Mouse (Mus musculus) spleen, postnatal 36 days (tissue): ENCODE results near the gene Gm26992.
"Not testable (repeated sequence)": the region's sequence is repeated elsewhere in the genome, so short reads cannot be mapped to it uniquely, and the experiment has no call there.

Experiments
- DNase-seq, 2 experiments: peaks; one replicate each; pipeline ENCODE4 v3.0.0; 2022; ENCODE audit warnings: low spot score in 2 of 2, mixed read lengths in 1 of 2

The Gm26992 gene

DNA sequence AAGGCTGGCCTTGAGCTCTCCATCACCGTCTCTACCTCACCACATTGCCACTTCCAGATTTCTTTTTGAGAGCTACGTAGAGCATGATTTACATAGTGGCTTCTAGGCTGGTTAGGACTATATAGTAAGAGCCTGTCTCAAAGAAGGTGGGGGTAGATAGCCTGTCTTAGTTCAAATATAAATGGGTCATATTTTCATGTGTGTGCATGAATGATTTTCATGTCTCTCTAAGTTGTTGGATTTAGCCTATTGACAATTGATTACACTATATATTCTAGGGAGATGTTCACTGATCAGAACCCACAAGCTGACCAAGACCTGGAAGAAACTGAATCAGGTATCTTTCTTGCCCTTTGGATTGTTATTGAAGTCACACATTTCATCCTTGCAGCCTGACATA is at the start of gene Gm26992:
Gene Gm26992 (plus strand): TSS at position 301 of the 400 bp plus-strand sequence.
- no peak for DNase-seq

DNA sequence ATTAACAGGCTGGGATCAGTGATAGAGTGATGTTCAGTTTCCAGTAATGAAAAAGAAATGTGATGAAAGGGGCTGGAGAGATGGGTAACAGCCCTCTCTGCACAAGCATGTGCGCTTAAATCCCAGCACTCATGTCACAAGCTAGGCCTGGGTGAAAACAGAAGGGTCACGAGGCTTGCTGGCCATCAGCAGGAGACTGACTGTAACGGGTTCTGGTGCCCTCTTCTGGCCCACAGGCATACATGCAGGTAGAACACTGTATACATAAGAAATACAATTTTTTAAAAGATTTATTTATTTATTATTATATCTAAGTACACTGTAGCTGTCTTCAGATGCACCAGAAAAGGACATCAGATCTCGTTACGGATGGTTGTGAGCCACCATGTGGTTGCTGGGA is 47.6 kb upstream of the Gm26992 start:
- no peak for DNase-seq

DNA sequence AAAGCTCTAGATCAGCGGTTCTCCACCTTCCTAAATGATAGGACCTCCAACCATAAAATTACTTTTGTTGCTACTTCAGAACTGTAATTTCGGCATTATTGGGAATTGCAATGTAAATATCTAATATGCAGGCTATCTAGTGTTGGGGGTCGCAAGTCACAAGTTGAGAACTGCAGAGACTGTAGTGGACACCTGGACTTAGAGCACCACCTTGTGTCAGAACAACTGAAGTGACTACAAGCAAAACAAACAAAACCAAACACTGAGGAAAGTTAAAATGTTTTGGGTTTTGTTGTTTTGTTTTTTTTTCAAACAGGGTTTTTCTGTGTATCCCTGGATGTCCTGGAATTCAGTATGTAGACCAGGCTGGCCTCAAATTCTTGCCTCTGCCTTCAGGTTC is 37.3 kb upstream of the Gm26992 start:
- DNase-seq: no peak

DNA sequence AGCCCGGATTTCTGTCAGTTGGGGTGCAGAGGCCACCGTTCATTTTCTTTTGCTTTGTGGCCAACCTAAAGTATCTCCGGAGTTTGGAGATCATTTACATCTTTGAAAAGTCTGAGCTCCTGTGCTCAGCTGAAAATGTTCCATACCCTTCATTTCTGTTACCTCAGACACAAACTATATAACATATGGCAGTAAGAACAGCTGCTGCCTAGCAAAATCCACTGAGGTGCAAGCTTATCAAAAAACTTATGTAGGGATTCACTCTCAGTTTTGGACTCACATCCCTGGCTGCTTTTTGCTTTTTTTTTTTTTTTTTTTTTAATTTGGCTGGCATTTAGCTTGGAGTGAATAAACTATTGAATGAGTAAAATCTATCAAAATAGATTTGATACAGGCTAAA is 33.7 kb upstream of the Gm26992 start:
- no peak for DNase-seq

DNA sequence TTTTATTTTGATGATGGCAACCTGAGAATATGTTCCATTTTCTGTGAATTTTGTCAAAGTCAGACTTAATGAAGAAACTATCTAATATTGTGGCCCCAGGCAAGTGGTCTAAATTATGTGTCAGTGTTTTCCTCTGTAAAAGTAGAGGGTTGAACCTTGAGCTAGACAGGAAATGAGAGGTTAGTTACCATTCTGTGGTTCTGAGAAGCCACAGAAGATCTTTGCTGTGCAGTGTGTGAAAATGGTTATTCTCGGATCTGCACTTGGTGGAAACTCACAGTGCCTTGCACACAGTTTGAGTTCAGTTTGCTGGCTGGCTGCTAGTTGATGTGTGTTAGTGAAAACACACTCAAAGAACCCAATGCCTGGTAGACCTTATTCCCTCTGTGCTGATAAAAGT is 28.0 kb upstream of the Gm26992 start:
- no peak for DNase-seq

DNA sequence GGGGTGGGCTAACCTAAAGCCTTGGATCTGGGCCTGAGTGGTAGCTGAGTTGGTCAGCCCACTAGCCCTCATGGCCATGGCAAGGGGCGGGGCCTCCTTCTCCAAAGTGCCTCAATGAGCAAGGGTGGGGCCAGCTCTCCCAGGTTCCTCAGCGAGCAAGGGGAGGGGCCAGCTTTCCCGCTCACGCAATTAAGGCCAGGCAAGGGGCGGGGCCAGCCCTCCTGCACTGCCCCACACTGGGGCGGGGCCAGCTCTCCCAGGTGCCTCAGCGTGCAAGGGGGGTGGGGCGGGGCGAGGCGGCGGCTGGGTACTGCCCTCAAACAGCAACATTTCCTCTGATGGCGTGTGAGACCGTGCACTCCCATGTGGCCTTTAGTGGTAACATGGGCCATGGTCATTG is 16.8 kb upstream of the Gm26992 start:
- DNase-seq: no peak

DNA sequence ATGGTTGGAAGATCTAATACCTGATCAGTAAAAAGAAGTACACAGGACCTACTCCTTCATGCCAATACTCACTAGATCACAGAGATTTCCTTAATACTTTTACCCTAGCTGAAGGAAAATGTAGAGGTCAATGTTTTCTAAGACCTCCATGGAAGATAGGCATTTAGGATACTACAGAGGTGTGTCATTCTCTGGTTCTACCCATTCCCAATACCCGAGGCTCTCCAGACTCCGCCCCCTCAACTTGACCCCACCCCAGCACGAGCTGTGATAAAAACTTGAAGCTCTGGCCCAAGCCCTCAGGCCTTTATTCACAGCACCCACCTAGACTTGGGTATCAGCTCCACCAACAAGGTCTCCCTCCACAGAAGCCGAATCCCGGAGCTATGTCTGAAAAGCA is 7.6 kb upstream of the Gm26992 start, which contains the start of gene Tsx:
Gene Tsx (plus strand): TSS at position 301 of the 400 bp plus-strand sequence.
- no peak for DNase-seq

DNA sequence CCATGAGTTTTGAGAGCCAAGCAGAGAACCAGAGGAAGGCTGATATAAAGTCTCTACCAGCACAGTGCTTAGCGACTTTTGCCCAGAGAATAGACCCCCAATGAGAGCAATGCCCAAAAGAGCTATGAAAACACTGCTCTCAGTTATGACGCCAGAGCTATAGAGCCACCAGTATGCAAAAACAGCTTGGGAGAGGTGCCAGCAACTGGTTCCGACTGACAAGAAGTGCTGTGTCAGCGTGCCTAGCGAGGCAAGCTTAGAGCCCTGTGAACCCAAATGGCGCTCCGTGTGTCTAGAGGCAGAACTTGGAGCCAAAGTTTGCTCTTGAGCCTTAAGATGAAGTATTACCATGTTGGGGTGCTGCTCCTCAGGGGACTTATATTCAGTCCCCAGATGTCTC is 5.9 kb downstream of the Gm26992 start:
- DNase-seq: no peak

DNA sequence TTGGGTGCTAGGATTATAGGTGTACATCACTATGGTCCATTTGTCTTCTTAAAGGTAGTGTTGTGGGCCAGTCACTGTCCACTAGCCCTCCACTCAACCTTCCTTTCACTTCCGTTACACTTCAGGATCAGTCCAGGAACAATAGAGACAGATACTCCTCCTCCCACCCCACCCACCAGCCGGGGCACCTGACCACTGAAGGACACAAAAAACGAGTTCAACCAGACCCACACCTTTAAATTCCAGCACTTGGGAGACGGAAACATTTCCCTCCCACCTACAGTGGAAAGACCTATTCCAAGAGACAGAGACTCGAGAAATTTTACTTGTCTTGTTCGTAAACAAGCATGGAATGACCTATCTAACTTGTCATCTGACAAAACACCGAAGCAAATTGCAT is 10.5 kb downstream of the Gm26992 start:
- DNase-seq: no peak

DNA sequence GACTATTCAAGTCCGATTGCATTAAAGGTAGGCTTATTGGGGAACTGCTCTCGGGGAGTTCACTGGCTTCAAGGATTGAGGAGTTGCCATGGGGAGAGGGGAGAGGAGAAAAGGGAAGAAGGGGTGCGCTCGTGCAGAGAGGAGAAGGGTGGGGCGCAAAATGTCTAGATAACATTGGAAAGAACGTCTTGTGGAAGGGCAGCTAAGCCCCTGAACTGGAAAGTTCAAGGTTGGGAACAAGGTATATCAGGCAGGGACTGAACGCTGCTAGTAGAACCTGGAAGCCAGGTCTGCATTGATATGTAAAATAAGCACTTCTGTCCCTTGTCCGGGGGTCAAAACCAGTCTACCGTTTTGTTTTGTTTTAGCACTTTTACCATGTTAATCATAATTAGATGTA is 16.2 kb downstream of the Gm26992 start:
- no peak for DNase-seq

DNA sequence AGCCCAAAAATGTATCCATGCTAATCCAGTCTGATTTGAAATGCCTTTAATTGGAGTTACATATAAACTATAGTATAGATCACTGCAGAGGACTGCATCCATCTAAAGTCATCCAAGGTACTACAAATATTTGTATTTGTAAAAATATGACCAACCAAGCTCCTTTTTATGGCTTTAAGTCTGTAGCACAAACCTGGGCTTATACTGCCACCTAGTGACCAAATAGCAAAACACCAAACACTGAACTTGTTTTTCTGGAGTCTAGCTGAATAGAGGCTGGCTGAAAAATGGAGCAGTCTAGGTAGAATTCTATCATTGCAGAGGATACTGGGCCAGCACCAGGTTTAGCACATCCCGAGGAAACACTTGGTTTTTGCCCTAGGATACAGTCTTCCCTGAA is 19.0 kb downstream of the Gm26992 start:
- DNase-seq: no peak

DNA sequence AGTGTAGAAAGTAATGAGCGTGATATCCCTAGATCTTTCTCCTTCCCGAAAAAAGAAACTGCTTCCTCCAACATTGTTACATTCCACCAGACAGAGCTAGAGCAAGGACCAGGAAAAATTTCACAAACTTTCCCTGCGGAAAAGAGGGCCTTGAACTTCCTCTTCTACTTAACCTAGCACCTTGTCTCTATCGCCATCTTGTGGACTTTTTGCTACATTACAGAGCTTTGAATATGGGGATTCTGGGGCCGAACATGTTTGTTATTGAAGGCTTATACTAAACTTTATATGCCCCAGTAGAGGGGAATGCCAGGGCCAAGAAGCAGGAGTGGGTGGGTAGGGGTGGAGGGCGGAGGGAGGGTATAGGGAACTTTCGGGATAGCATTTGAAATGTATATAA is 21.9 kb downstream of the Gm26992 start:
- peak; percentile 8 to 33 for DNase-seq

DNA sequence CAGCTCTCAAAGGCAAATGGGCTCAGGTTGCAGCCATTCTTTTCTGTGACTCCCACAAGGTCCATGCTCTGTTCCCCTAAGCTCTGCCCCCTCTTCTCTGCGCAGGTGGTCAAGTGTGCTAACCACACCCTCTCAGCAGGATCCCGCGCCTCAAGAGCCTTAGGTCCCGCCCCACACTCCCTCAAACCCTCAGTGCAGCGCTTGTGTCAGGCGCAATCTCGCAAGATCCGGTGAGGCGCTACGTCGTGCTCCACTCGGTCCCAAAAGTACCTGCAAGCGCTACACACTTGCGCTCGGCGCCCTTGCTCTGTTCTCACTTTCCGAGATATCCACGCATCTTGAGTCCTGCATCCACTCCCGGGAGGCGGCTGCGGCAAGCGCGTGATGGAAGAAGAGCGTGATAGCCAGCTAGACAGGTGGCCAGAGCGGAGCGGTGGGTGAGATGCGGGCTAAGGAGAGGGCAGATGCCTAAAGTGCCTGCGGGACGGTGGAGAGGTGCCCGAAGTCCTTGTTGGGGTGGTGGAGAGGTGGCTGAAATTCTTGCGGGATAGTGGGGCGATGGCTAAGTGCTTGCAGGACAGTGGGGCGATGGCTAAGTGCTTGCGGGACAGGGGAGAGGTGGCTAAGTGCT is 25.8 kb downstream of the Gm26992 start:
- DNase-seq: peak; percentile 1 to 48

DNA sequence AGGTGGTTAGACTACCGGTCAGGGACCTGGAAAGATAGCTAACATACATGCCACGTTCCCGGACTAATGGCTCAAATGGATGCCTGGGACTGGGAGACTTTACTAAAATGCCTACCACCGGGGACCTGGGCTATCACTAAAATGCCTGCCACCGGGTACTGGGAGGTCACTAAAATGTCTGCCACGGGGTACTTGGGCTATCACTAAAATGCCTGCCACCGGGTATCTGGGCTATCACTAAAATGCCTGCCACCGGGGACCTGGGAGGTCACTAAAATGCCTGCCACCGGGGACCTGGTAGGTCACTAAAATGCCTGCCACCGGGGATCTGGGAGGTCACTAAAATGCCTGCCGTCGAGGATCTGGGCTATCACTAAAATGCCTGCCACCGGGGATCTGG is 26.6 kb downstream of the Gm26992 start:
- not testable (repeated sequence) for DNase-seq

DNA sequence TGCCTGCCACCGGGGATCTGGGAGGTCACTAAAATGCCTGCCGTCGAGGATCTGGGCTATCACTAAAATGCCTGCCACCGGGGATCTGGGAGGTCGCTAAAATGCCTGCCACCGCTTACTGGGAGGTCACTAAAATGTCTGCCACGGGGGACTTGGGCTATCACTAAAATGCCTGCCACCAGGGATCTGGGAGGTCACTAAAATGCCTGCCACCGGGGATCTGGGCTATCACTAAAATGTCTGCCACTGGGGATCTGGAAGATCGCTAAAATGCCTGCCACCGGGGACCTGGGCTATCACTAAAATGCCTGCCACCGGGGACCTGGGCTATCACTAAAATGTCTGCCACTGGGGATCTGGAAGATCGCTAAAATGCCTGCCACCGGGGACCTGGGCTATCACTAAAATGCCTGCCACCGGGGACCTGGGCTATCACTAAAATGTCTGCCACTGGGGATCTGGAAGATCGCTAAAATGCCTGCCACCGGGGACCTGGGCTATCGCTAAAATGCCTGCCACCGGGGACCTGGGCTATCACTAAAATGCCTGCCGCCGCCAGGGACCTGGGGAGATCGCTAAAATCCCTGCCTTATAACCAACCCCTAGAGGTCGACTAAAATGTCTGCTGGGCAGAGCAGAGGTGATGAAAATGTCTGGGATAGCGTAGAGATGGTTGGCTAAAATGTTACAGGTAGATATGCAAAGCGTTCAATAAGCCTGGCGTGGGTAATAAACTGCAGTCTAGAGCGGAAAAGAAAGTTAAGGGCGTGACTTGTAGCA is 27.3 kb downstream of the Gm26992 start:
- DNase-seq: not testable (repeated sequence)

DNA sequence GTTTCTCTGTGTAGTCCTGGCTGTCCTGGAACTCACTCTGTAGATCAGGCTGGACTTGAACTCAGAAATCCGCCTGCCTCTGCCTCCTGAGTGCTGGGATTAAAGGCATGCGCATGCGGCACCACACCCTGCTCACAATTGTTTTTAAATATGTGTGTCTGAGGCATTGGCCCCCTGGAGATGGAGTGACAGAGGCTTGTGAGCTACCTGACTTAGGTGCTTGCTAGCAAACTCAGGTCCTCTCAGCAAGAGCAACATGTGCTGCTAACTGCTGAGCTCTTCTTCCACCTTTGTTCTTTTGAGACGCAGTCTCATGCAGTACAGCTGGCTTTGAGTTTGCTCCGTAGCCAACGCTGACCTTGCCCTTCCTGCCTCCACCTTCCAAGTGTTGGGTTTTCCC is 31.0 kb downstream of the Gm26992 start:
- no peak for DNase-seq

DNA sequence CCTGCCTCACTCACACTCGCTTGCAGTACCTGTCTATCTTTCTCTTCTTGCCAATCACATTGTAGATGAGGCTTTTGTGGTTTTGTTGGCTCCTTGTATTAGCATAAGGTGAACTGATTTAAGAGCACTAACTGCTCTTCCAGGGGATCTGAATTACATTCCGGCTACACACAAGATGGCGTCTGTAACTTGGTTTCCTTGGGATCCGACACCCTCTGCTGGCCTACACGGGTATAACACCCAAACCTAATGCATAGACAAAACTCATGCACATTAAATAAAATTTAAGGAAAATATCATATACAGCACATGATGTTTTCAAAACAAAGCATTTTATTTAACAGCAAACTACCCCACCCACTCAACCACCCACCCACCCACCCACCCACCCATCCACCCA is 38.2 kb downstream of the Gm26992 start:
- DNase-seq: no peak

DNA sequence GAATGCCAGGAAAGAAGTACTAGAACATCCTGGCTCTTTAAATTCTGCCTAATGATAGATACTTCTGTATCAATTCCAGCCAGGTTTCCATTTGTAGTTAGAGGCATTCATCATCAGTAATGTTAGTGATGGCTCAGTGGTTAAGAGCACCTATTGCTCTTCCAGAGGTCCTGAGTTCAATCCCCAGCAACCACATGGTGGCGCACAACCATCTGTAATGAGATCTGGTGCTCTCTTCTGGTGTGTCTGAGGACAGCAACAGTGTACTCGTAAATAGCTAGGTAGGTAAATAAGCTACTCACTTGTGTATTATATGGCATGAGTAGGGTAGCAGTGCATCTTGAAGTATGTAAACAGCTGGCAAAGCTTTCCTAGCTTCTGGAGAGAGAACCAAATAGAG is 47.2 kb downstream of the Gm26992 start:
- no peak for DNase-seq

DNA sequence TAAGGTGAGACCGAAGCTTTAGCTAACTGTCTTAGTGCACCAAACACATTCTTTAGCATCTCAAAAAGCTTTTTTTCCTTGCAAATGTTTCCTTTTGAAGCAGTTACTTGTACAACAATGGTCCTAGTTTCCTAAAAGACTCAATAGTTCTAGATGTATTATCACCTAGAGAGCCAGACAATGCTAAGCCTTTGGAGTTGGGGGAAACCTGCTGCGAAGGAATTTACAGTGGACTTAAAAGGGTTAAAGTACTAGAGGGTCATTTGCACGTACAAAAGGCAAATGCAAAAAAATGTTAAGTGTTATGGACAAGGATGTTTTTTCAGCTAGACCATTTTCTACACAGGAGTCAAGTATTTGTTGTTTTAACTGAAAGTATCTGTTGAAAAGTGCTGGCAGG is 50.5 kb downstream of the Gm26992 start:
- DNase-seq: no peak

DNA sequence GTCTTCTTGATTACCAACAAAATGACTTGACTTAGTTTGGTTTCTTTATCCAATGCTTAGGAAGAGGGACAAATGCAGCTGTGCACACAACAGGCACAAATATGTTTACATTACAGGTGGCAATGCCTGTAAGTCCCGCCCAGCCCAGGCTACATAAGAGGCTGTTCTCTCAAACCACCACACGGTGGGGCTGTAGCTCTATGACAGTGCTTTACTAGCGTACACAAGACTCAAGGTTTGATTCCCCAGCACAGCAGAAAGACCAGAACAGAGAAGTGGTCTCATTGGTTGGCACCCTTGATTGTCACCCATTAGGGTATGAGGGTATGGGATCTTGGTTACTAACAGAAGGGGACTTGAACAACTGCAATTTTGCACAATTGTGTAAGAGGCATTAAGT is 55.7 kb downstream of the Gm26992 start:
- DNase-seq: peak; percentile 60 to 71

DNA sequence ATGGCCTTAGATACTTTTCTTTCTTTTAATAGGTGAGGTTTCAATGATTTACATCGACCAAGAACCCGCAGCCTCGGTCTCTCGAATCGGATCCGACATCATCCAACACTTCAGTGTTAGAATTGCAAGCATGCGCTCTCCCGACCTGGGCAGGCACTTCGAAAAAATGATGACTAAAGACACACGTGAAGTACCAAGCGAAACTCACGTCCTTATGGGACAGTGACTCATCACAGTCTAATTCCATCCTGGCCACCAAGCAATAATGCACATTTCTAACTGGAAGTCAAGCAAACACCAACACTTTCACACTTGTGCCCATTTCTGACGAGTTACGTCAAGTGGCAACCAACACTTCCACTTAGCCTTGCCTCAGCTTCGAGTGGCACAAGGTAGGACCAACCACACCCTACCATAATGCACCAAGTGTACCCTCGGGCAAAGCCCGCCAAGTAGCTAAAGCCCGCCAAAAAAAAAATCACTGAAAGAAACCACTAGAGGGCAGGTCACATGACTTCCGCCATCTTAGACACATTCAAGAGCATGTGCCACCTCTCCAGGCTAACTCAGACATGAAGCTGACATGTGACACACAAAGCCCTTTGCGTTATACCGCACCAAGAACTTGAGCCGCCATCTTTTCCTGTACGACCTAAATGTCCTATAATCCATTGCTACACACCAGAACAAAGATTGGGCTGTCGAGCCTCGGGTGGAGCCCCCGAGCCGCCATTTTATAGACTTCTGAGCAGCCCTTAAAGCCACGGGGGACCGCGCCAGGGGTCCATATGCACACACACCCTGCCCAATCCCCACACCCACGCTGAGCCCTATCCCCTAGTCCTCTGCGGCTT is 59.7 kb downstream of the Gm26992 start:
- peak in 1 of 2 experiments; percentile 68 for DNase-seq

DNA sequence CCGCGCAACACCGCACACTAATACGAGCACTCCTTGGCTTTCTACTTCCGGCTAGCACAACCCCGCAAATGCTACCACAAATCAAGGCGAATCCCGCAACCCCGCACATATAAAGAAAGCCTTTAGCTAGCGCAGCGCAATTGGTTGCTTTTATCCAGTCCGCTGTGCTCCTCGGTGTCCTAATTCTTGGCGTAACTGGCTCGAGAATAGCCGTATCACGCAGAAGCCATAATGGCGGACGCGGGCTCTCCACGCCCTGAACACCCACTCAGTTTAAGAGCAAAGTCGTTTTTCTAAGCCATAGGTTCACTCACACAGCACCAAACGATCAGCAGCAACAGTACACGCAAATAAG is 60.3 kb downstream of the Gm26992 start:
- peak in 1 of 2 experiments; percentile 6 for DNase-seq

DNA sequence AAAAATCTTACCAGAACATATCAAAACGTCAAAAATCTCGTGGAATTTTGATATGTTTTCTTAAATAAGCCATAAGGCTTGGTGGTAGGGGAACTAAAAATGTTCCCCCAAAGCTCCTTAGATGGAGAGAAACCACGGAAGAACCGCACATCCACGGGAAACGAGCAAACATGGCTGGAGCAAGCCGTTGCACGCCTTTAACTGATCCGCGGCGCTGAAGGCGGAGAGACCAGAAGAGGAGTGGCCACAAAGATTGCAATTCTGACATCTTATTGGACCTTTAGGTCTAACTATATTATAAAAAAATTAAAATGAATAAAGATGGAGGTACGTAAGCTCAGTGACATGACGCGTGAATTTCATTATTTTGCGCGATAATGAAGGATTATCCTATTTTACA is 61.2 kb downstream of the Gm26992 start:
- peak in 1 of 2 experiments; percentile 69 for DNase-seq
